Mouse (Mus musculus): ENCODE measurements around the gene Alox5. TPM values are rescaled to one million over a fixed set of nuclear protein-coding genes. Genes with fewer than 3 reads are reported as not detected.

Alox5 gene
- 1 to 10 TPM in 1 of 2 experiments, under 1 TPM in 1; 0.11 to 1.5 TPM for polyA plus RNA-seq (2017; shearing (Covaris generic))

DNA sequence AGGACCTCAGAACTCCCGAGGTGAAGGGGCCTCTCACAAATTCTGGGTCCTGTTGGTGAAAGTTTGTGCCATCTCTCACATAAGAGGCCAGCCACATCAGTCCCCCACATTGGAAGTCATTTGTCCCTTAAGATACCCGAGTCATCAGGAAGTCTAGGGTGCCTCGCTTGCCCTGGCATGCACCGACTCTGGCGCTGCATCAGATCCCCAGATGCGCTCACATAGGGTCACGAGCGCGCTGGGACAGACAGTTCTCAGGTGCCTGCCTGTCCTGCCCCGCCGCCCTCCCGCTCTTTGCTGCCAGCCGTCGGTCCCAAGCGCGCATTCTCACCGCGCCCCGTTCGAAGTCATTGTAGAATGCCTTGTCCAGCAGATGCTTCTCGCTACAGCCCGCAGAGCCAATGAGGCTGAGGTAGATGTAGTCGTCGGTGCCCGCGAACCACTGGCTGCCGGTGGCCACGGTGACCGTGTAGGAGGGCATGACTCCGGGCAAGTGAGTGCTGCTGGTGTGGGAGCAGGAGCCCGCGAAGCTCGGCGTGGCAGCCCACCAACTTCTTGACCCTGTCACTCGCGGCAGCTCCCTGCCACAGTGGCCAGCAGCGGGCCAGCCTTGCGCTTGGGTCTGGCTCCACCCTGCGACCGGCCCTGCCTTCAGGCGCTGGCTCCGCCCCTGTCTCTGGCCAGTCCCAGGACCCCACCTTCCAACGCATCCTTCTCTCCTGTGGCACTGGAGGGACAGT lies at the start of gene Alox5:
Gene Alox5, minus strand, starts transcription at position 635 of the 740 bp plus-strand sequence.

DNA sequence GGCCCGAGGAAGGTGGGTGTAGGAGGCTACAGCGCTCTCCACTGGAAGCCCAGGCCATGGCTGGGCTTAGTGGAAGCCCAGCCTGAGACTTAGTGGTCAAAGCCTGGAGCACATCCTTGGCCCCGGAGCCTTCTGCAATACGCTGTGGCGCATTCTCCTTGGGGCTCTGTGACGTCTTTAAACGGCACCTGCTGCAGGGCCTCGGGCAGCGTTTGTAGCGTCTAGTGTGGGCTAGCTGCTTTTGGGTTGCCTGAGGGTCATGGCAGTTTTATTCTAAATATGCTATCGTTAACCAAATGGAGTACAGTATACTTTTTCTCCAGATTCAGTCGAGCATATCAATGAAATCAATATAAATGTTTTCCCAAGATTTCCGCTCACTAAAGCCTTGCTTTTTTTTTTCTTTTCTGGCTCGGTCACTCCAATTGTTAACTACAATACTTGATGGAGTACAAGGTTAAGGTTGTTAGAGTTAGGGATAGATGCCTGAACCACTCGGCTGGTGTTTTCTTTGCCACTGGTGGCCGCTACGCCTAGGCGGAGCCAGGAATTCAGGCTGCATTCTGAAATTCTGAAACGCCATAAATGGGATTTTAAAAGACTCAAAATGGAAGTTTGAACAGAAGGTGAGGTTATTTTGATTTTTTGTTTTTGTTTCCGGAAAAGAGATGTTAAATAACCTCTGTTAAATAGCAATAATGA lies 45.5 kb upstream of the Alox5 start, which contains the start of gene Olfr212:
Gene Olfr212, plus strand, starts transcription at position 215 of the 702 bp plus-strand sequence.

DNA sequence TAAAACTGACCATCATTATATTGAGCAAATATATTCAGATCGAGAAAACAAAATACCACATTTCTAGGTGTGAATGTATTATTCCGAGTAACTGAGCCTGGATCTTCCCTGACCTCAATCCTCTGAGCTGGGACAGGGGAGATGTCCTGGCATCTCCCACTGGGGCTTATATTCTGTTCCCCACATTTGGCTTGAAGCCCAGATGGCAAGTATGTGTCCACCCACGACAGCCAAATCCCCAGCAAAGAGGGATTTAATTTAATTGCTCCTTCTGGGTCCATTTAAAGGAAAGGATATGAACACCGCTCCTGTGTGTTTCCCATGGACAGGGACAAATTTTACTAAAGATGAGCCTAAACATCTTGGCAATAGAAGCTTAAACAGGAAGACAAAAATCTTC lies 27.8 kb upstream of the Alox5 start, which contains the start of gene Olfr211:
Gene Olfr211, plus strand, starts transcription at position 301 of the 400 bp plus-strand sequence.

Other genes starting within 250 kb of the Alox5 start
- 1 to 10 TPM in 1 of 2 experiments, under 1 TPM in 1; 0.32 to 1.5 TPM for gene Zfand4, start 197.0 kb downstream of the Alox5 start, polyA plus RNA-seq (2017; shearing (Covaris generic))
- gene March8, start 123.2 kb downstream of the Alox5 start, polyA plus RNA-seq (2017; shearing (Covaris generic)), result 1 to 10 TPM in 1 of 2 experiments, under 1 TPM in 1; 0.52 to 3.1 TPM
- not detected for gene Olfr211, start 27.9 kb upstream of the Alox5 start, polyA plus RNA-seq (2017; shearing (Covaris generic))
- under 1 TPM; 0.19 to 0.38 TPM for gene Olfr212, start 45.3 kb upstream of the Alox5 start, polyA plus RNA-seq (2017; shearing (Covaris generic))
- not detected for gene Olfr213, start 77.3 kb upstream of the Alox5 start, polyA plus RNA-seq (2017; shearing (Covaris generic))
- under 1 TPM; 0.26 to 0.35 TPM for gene Gm5580, start 90.0 kb upstream of the Alox5 start, polyA plus RNA-seq (2017; shearing (Covaris generic))
- under 1 TPM in 1 of 2 experiments, not detected in 1; 0.65 TPM for gene Olfr214, start 93.1 kb upstream of the Alox5 start, polyA plus RNA-seq (2017; shearing (Covaris generic))
- under 1 TPM in 1 of 2 experiments, not detected in 1; 0.40 TPM for gene Olfr215, start 123.0 kb upstream of the Alox5 start, polyA plus RNA-seq (2017; shearing (Covaris generic))
- gene Zfp422, start 167.8 kb upstream of the Alox5 start, polyA plus RNA-seq (2017; shearing (Covaris generic)), result 10 to 100 TPM; 23.9 to 32.9 TPM
- gene Depp1, start 189.4 kb upstream of the Alox5 start, polyA plus RNA-seq (2017; shearing (Covaris generic)), result not detected
- 1 to 10 TPM; 3.0 to 5.0 TPM for gene Rassf4, start 212.8 kb upstream of the Alox5 start, polyA plus RNA-seq (2017; shearing (Covaris generic))

All from inflammation-experienced regulatory T-cells (primary cell).